Mouse (Mus musculus) thymus, adult 2 months (tissue): ENCODE results near the gene Olfr532.

Experiments
- CTCF ChIP-seq: fragments of 200-500 bp; IDR thresholded peaks from 2 replicates; pipeline ENCODE4 v1.5.1; 2012; ENCODE audit warnings: mild to moderate bottlenecking, control low read depth, low read length, moderate library complexity, borderline replicate concordance; ENCODE audit not compliant: control insufficient read depth, poor library complexity, insufficient read depth; ENCODE audit errors: extremely low read depth
- POLR2A ChIP-seq: fragments of 200-500 bp; IDR thresholded peaks from 2 replicates; pipeline ENCODE4 v1.6.1; 2012; ENCODE audit warnings: mild to moderate bottlenecking, low read length, control low read depth, moderate library complexity; ENCODE audit not compliant: control insufficient read depth, poor library complexity, insufficient read depth; ENCODE audit errors: extremely low read depth

DNA sequence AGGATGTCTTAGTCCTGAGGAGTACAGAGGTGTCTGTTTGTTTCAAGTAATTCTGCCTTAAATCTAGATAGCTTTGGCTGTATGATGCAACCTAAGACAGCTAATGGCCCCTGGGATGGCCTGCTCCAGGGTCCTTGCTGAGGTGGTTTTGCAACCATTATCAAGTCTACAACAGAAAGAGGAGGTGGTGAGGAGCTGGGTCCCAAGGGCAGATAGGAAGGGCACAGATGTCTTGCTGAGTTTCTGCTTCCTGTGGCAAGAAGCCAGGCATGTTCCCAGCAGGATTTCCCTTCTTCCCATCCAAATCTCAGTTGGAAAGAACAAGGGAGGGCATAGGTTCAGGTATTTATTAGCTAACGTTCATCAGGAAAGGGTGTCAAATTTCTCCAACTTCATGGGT is 45.2 kb downstream of the Olfr532 start, which contains the start of gene Olfr530:
- TF ChIP-seq POLR2A (no peak), CTCF (no peak)
